Mouse (Mus musculus) A20 (cell line): ENCODE measurements at regions not wholly inside any gene's neighbourhood (a gene's known extent, or its start where the extent isn't known, plus 50 kb on each side); places are given as distances from the start of the nearest gene placed in this dataset.
"Not testable (repeated sequence)": the region's sequence is repeated elsewhere in the genome, so short reads cannot be mapped to it uniquely, and the experiment has no call there.

Experiments
- DNase-seq: peaks from one replicate; pipeline ENCODE4 v3.0.0-alpha.2; 2011; ENCODE audit warnings: low read depth, low spot score

- DNase-seq: no peak
These were observed 280.0 kb upstream of the Jarid2 start for GRCm38 (mm10) chr13:44449216-44449830.

GRCm38 (mm10) chr13:44451224-44451623 lies 278.1 kb upstream of the Jarid2 start:
- no peak for DNase-seq

GRCm38 (mm10) chr13:44453131-44453530 lies 276.1 kb upstream of the Jarid2 start:
- no peak for DNase-seq

GRCm38 (mm10) chr13:44454136-44454535 lies 275.1 kb upstream of the Jarid2 start:
- DNase-seq: no peak

- no peak for DNase-seq
These were observed 274.1 kb upstream of the Jarid2 start for GRCm38 (mm10) chr13:44455193-44455592.

GRCm38 (mm10) chr13:44458744-44459143 lies 270.5 kb upstream of the Jarid2 start:
- no peak for DNase-seq

GRCm38 (mm10) chr13:44459148-44459547 lies 270.1 kb upstream of the Jarid2 start:
- no peak for DNase-seq

GRCm38 (mm10) chr13:44463675-44464074 lies 265.6 kb upstream of the Jarid2 start:
- DNase-seq: no peak

GRCm38 (mm10) chr13:44465567-44465966 lies 263.7 kb upstream of the Jarid2 start:
- DNase-seq: no peak

GRCm38 (mm10) chr13:44468963-44469674 lies 260.2 kb upstream of the Jarid2 start:
- DNase-seq: no peak

- DNase-seq: no peak
These were observed 259.6 kb upstream of the Jarid2 start for GRCm38 (mm10) chr13:44469675-44470074.

GRCm38 (mm10) chr13:44473200-44473599 lies 256.1 kb upstream of the Jarid2 start:
- no peak for DNase-seq

- no peak for DNase-seq
These were observed 252.4 kb upstream of the Jarid2 start for GRCm38 (mm10) chr13:44476901-44477300.

- DNase-seq: no peak
These were observed 249.1 kb upstream of the Jarid2 start for GRCm38 (mm10) chr13:44480128-44480527.

- DNase-seq: no peak
These were observed 246.6 kb upstream of the Jarid2 start for GRCm38 (mm10) chr13:44482661-44483060.

- DNase-seq: no peak
These were observed 244.5 kb upstream of the Jarid2 start for GRCm38 (mm10) chr13:44484582-44485329.

- DNase-seq: peak; percentile 35
These were observed 238.3 kb upstream of the Jarid2 start for GRCm38 (mm10) chr13:44490935-44491465.

GRCm38 (mm10) chr13:44493884-44494283 lies 235.4 kb upstream of the Jarid2 start:
- no peak for DNase-seq

GRCm38 (mm10) chr13:44495450-44495849 lies 233.8 kb upstream of the Jarid2 start:
- no peak for DNase-seq

GRCm38 (mm10) chr13:44496596-44496995 lies 232.7 kb upstream of the Jarid2 start:
- no peak for DNase-seq

- not testable (repeated sequence) for DNase-seq
These were observed 228.4 kb upstream of the Jarid2 start for GRCm38 (mm10) chr13:44500896-44501295.

- no peak for DNase-seq
These were observed 227.4 kb upstream of the Jarid2 start for GRCm38 (mm10) chr13:44501777-44502321.
